Mouse (Mus musculus): Measurements from ENCODE around the gene Twist1.

Twist1 gene

GRCm38 (mm10) chr12:33957400-33958240 is at the start of gene Twist1:
Gene Twist1 (plus strand): TSS chr12:33957671.
- peak; percentile 40 to 58 for DNase-seq (ENCODE audit: low spot score in 2 of 2)

GRCm38 (mm10) chr12:33926751-33927150 is 30.7 kb upstream of the Twist1 start:
- no peak for DNase-seq (ENCODE audit: low spot score in 2 of 2)

- no peak for DNase-seq (ENCODE audit: low spot score in 2 of 2)
Observed at GRCm38 (mm10) chr12:33927334-33928098, 30.0 kb upstream of the Twist1 start.

GRCm38 (mm10) chr12:33928331-33929192 is 28.9 kb upstream of the Twist1 start, which contains the start of gene Ferd3l:
Gene Ferd3l (plus strand): TSS chr12:33928425.
- DNase-seq (ENCODE audit: low spot score in 2 of 2): no peak

GRCm38 (mm10) chr12:33952843-33953242 is 4.6 kb upstream of the Twist1 start:
- DNase-seq (ENCODE audit: low spot score in 2 of 2): no peak

GRCm38 (mm10) chr12:33954931-33955565 is 2.4 kb upstream of the Twist1 start:
- DNase-seq (ENCODE audit: low spot score in 2 of 2): no peak

GRCm38 (mm10) chr12:33955606-33956295 is 1.7 kb upstream of the Twist1 start:
- no peak for DNase-seq (ENCODE audit: low spot score in 2 of 2)

- DNase-seq (ENCODE audit: low spot score in 2 of 2): peak in 1 of 2 experiments; percentile 3
Observed at GRCm38 (mm10) chr12:33956576-33957399, 683 bp upstream of the Twist1 start.

- DNase-seq (ENCODE audit: low spot score in 2 of 2): peak in 1 of 2 experiments; percentile 3
Observed at GRCm38 (mm10) chr12:33958241-33959194, 1.0 kb downstream of the Twist1 start.

GRCm38 (mm10) chr12:33959206-33959605 is 1.7 kb downstream of the Twist1 start:
- DNase-seq (ENCODE audit: low spot score in 2 of 2): no peak

- no peak for DNase-seq (ENCODE audit: low spot score in 2 of 2)
Observed at GRCm38 (mm10) chr12:33959846-33960245, 2.4 kb downstream of the Twist1 start.

GRCm38 (mm10) chr12:33961013-33961412 is 3.5 kb downstream of the Twist1 start:
- DNase-seq (ENCODE audit: low spot score in 2 of 2): no peak

GRCm38 (mm10) chr12:33962118-33962772 is 4.8 kb downstream of the Twist1 start:
- no peak for DNase-seq (ENCODE audit: low spot score in 2 of 2)

- no peak for DNase-seq (ENCODE audit: low spot score in 2 of 2)
Observed at GRCm38 (mm10) chr12:33962773-33963130, 5.3 kb downstream of the Twist1 start.

- DNase-seq (ENCODE audit: low spot score in 2 of 2): no peak
Observed at GRCm38 (mm10) chr12:33963671-33964369, 6.3 kb downstream of the Twist1 start.

- DNase-seq (ENCODE audit: low spot score in 2 of 2): no peak
Observed at GRCm38 (mm10) chr12:33964427-33964826, 7.0 kb downstream of the Twist1 start.

- DNase-seq (ENCODE audit: low spot score in 2 of 2): no peak
Observed at GRCm38 (mm10) chr12:33965661-33966360, 8.3 kb downstream of the Twist1 start.

All from urinary bladder, adult 18-20 months (tissue).